Mouse (Mus musculus) MEL (cell line): ENCODE measurements around the gene Ociad1. TPM values are rescaled to one million over a fixed set of nuclear protein-coding genes. Genes with fewer than 3 reads are reported as not detected.

Experiments used
- DNase-seq: peaks from one replicate; pipeline ENCODE4 v3.0.0; 2011; ENCODE audit warnings: low read depth, low spot score
- H3K27ac ChIP-seq: 2 replicates; pipeline ENCODE4 v1.5.1; 2012; ENCODE audit warnings: low read depth, mild to moderate bottlenecking, control low read depth, low read length, moderate library complexity; ENCODE audit not compliant: control insufficient read depth
- H3K27me3 ChIP-seq, 2 experiments: fragments of 150-350 bp in 1 of 2; sonication (generic) in 1 of 2; 2 replicates each; pipeline ENCODE4 v1.6.1; 2012; ENCODE audit warnings: low read length in 2 of 2, mild to moderate bottlenecking in 2 of 2, improper control_type of control experiment in 1 of 2, moderate library complexity in 1 of 2; ENCODE audit not compliant: insufficient read depth in 2 of 2, control insufficient read depth in 1 of 2
- H3K36me3 ChIP-seq, 2 experiments: 2 replicates each; pipeline ENCODE4 v1.6.1; 2012 to 2014; ENCODE audit warnings: low read length in 2 of 2, improper control_type of control experiment in 1 of 2, inconsistent platforms in 1 of 2, mild to moderate bottlenecking in 1 of 2; ENCODE audit not compliant: insufficient read depth in 2 of 2, control insufficient read depth in 1 of 2
- H3K4me1 ChIP-seq, 2 experiments: fragments of 150-350 bp in 1 of 2; sonication (generic) in 1 of 2; 2 replicates each; pipeline ENCODE4 v1.6.1; 2012; ENCODE audit warnings: low read length in 2 of 2, improper control_type of control experiment in 1 of 2, mild to moderate bottlenecking in 1 of 2; ENCODE audit not compliant: insufficient read depth in 2 of 2, control insufficient read depth in 1 of 2
- H3K4me3 ChIP-seq, 2 experiments: fragments of 150-350 bp in 1 of 2; sonication (generic) in 1 of 2; 2 replicates each; pipeline ENCODE4 v1.5.1; 2012; ENCODE audit warnings: low read depth in 2 of 2, low read length in 2 of 2, mild to moderate bottlenecking in 2 of 2, moderate library complexity in 2 of 2, control low read depth in 1 of 2, improper control_type of control experiment in 1 of 2; ENCODE audit not compliant: control insufficient read depth in 1 of 2, insufficient read depth in 1 of 2
- H3K79me2 ChIP-seq: 2 replicates; pipeline ENCODE4 v1.6.1; 2012; ENCODE audit warnings: mild to moderate bottlenecking, low read length, moderate library complexity; ENCODE audit not compliant: control insufficient read depth, poor library complexity, insufficient read depth
- H3K9ac ChIP-seq: 2 replicates; pipeline ENCODE4 v1.6.1; 2012; ENCODE audit warnings: low read depth, mild to moderate bottlenecking, control low read depth, low read length, moderate library complexity; ENCODE audit not compliant: control insufficient read depth, poor library complexity, severe bottlenecking
- H3K9me3 ChIP-seq: fragments of 150-350 bp; sonication (generic); replicated peaks from 2 replicates; pipeline ENCODE4 v1.6.1; 2012; ENCODE audit warnings: mild to moderate bottlenecking, low read length, improper control_type of control experiment, moderate library complexity; ENCODE audit not compliant: insufficient read depth
- CHD1 ChIP-seq: IDR thresholded peaks from 2 replicates; pipeline ENCODE4 v1.6.1; 2012; ENCODE audit warnings: low read depth, mild to moderate bottlenecking, inconsistent platforms, low read length, improper control_type of control experiment
- CHD2 ChIP-seq: IDR thresholded peaks from 2 replicates; pipeline ENCODE4 v1.6.1; 2011; ENCODE audit warnings: low read length, improper control_type of control experiment
- E2F4 ChIP-seq: IDR thresholded peaks from 2 replicates; pipeline ENCODE4 v1.6.1; 2011; ENCODE audit warnings: low read depth, low read length, improper control_type of control experiment, borderline replicate concordance
- ELF1 ChIP-seq: IDR thresholded peaks from 2 replicates; pipeline ENCODE4 v1.6.1; 2014; ENCODE audit warnings: low read depth, mild to moderate bottlenecking, inconsistent platforms, low read length, improper control_type of control experiment, moderate library complexity
- EP300 ChIP-seq, 2 experiments: IDR thresholded peaks; 2 replicates each; pipeline ENCODE4 v1.6.1; 2011; ENCODE audit warnings: improper control_type of control experiment in 2 of 2, low read length in 2 of 2, low read depth in 1 of 2, mild to moderate bottlenecking in 1 of 2
- GABPA ChIP-seq: IDR thresholded peaks from 2 replicates; pipeline ENCODE4 v1.6.1; 2012; ENCODE audit warnings: low read depth, mild to moderate bottlenecking, inconsistent platforms, low read length, improper control_type of control experiment, moderate library complexity
- MAFK ChIP-seq: IDR thresholded peaks from 2 replicates; pipeline ENCODE4 v1.6.1; 2011; ENCODE audit warnings: low read depth, mild to moderate bottlenecking, low read length, improper control_type of control experiment, borderline replicate concordance
- MAZ ChIP-seq: IDR thresholded peaks from 2 replicates; pipeline ENCODE4 v1.6.1; 2012; ENCODE audit warnings: low read depth, mild to moderate bottlenecking, inconsistent platforms, low read length, improper control_type of control experiment
- MYB ChIP-seq: IDR thresholded peaks from 2 replicates; pipeline ENCODE4 v1.6.1; 2011; ENCODE audit warnings: mild to moderate bottlenecking, low read depth, low read length, improper control_type of control experiment
- MYC ChIP-seq: IDR thresholded peaks from 2 replicates; pipeline ENCODE4 v1.6.1; 2011; ENCODE audit warnings: low read depth, mild to moderate bottlenecking, low read length, improper control_type of control experiment, moderate library complexity
- NRF1 ChIP-seq: IDR thresholded peaks from 2 replicates; pipeline ENCODE4 v1.6.1; 2014; ENCODE audit warnings: low read depth, mild to moderate bottlenecking, inconsistent platforms, low read length, improper control_type of control experiment, moderate library complexity; ENCODE audit not compliant: poor library complexity, insufficient read depth, severe bottlenecking
- POLR2A ChIP-seq, 2 experiments: IDR thresholded peaks; 2 replicates each; pipeline ENCODE4 v1.6.1; 2011 to 2012; ENCODE audit warnings: low read length in 2 of 2, mild to moderate bottlenecking in 2 of 2, control low read depth in 1 of 2, improper control_type of control experiment in 1 of 2, low read depth in 1 of 2, moderate library complexity in 1 of 2; ENCODE audit not compliant: control insufficient read depth in 1 of 2, insufficient read depth in 1 of 2, poor library complexity in 1 of 2
- RAD21 ChIP-seq: IDR thresholded peaks from 2 replicates; pipeline ENCODE4 v1.6.1; 2011; ENCODE audit warnings: mild to moderate bottlenecking, low read depth, low read length, improper control_type of control experiment
- RCOR1 ChIP-seq: IDR thresholded peaks from 2 replicates; pipeline ENCODE4 v1.6.1; 2012; ENCODE audit warnings: low read depth, mild to moderate bottlenecking, inconsistent platforms, low read length, improper control_type of control experiment
- SMC3 ChIP-seq: IDR thresholded peaks from 2 replicates; pipeline ENCODE4 v1.6.1; 2011; ENCODE audit warnings: low read depth, low read length, improper control_type of control experiment
- TAL1 ChIP-seq: IDR thresholded peaks from 2 replicates; pipeline ENCODE4 v1.6.1; 2012; ENCODE audit warnings: mild to moderate bottlenecking, inconsistent platforms, low read length, moderate library complexity, mixed read lengths
- TBP ChIP-seq: IDR thresholded peaks from 2 replicates; pipeline ENCODE4 v1.8.0; 2011; ENCODE audit warnings: low read depth, low read length, improper control_type of control experiment
- UBTF ChIP-seq: IDR thresholded peaks from 2 replicates; pipeline ENCODE4 v1.6.1; 2012; ENCODE audit warnings: low read depth, mild to moderate bottlenecking, inconsistent platforms, low read length, improper control_type of control experiment, moderate library complexity, borderline replicate concordance; ENCODE audit not compliant: insufficient read depth
- USF1 ChIP-seq: IDR thresholded peaks from 2 replicates; pipeline ENCODE4 v1.6.1; 2014; ENCODE audit warnings: low read depth, mild to moderate bottlenecking, inconsistent platforms, low read length, improper control_type of control experiment, moderate library complexity
- USF2 ChIP-seq, 2 experiments: IDR thresholded peaks; 2 replicates each; pipeline ENCODE4 v1.6.1; 2011 to 2012; ENCODE audit warnings: improper control_type of control experiment in 2 of 2, low read length in 2 of 2, borderline replicate concordance in 1 of 2, inconsistent platforms in 1 of 2, low read depth in 1 of 2, mild to moderate bottlenecking in 1 of 2; ENCODE audit not compliant: insufficient read depth in 1 of 2
- ZKSCAN1 ChIP-seq: IDR thresholded peaks from 2 replicates; pipeline ENCODE4 v1.6.1; 2012; ENCODE audit warnings: low read depth, mild to moderate bottlenecking, inconsistent platforms, low read length, improper control_type of control experiment, moderate library complexity
- ZMIZ1 ChIP-seq: IDR thresholded peaks from 2 replicates; pipeline ENCODE4 v1.6.1; 2012; ENCODE audit warnings: low read depth, mild to moderate bottlenecking, inconsistent platforms, low read length, improper control_type of control experiment, moderate library complexity
- polyA plus RNA-seq, 2 experiments: library from polyadenylated mRNA; stranded (reverse) in 1 of 2; unstranded in 1 of 2; fragments of >175 nt in 1 of 2; fragments of >200 nt in 1 of 2; gene quantifications; 2 replicates each; pipeline versions ENCODE4 v1.2.1 to v1.2.4; 2012; ENCODE audit warnings: low replicate concordance in 2 of 2, low read depth in 1 of 2; ENCODE audit not compliant: insufficient read length in 2 of 2, insufficient read depth in 1 of 2, missing spikeins in 1 of 2
- total RNA-seq: library from RNA; depleted of rRNA; stranded (reverse); fragments of 300-350 nt; gene quantifications from 2 replicates; pipeline ENCODE4 v1.2.3, GENCODE M21; 2012

The Ociad1 gene
- total and polyA plus RNA-seq, 3 experiments = 110 to 221 TPM; not detected in 1

DNA sequence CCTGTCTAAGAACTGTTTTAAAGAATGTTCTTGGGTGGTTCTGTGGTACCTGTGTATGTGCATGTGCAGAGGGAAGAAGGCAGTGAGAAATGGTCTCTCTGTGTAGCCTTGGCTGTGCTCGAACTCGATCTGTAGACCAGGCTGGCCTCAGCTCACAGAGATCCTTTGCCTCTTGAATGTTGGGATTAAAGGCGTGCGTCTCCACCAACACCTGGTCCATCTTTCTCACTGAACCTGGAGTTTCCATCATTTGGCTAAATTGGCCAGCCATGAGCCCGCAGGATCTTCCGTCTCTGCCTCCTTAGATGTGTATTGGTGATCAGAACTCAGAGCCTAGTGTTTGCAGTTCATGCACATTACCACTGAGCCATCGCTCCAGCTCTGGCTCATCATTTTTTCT, 2.4 kb downstream of the Ociad1 start:
- Histone ChIP-seq H3K36me3 (peaks cover 16 to 26% of the 10 kb centered on the region in 2 experiments), H3K79me2 (peaks cover 21% of the 10 kb centered on the region), H3K27ac (no peak overlapping the region), H3K4me3 (no peak overlapping the region), H3K27me3 (no peaks in the 10 kb centered on the region), H3K9ac (no peak overlapping the region), H3K4me1 (peaks cover 3 to 6% of the 10 kb centered on the region in 2 experiments), H3K9me3 (no peaks in the 10 kb centered on the region)
- DNase-seq = no peak
- TF ChIP-seq GABPA (no peak), RCOR1 (no peak), MYB (no peak), MAFK (no peak), MAZ (no peak), TAL1 (no peak), USF2 (IDR thresholded peaks at IDR 0.05; ENCODE audit: borderline replicate concordance in 1 of 2, insufficient read depth in 1 of 2, low read depth in 1 of 2, low read length in 2 of 2) (no peak), E2F4 (no peak), ZMIZ1 (no peak), POLR2A (IDR thresholded peaks at IDR 0.05; ENCODE audit: control insufficient read depth in 1 of 2, insufficient read depth in 1 of 2, low read depth in 1 of 2, low read length in 2 of 2, poor library complexity in 1 of 2) (no peak), ELF1 (no peak), SMC3 (no peak), CHD2 (no peak), EP300 (IDR thresholded peaks at IDR 0.05; ENCODE audit: low read depth in 1 of 2, low read length in 2 of 2) (no peak), CHD1 (no peak), NRF1 (no peak), MYC (no peak), RAD21 (no peak), ZKSCAN1 (no peak)

DNA sequence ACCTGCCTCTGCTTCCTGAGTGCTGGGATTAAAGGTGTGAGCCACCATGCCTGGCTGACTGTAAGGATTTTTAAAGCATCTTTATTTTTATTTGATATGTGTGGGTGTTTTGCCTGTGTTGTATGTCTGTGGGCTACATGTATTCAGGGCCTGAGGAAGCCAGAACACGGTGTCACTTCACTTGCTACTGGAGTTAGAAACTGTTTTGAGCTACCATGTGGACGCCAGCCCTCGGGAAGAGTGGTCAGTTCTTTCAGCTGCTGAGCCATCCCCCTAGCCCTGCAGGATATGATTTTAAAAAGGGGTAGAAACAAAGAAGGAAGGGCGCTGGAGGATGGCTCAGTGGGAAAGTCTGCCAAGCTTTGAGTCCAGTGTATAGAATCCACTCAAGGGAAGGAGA, 3.3 kb downstream of the Ociad1 start:
- Histone ChIP-seq H3K36me3 (peaks cover 25 to 26% of the 10 kb centered on the region in 2 experiments), H3K9me3 (no peaks in the 10 kb centered on the region), H3K27me3 (no peaks in the 10 kb centered on the region), H3K4me3 (no peak overlapping the region), H3K27ac (no peak overlapping the region), H3K4me1 (peaks cover 3 to 6% of the 10 kb centered on the region in 2 experiments), H3K79me2 (peaks cover 21% of the 10 kb centered on the region), H3K9ac (no peak overlapping the region)
- no peak for TF ChIP-seq UBTF
- TF ChIP-seq USF1 = no peak
- no peak for TF ChIP-seq MAZ
- TF ChIP-seq TBP = no peak
- DNase-seq = no peak
